Mouse (Mus musculus) stomach, postnatal 0 days (tissue): ENCODE results near the gene Cldn22.

Experiments
- CTCF ChIP-seq: IDR thresholded peaks from 2 replicates; pipeline ENCODE4 v1.5.1; 2016; ENCODE audit warnings: antibody characterized with exemption, low read depth, mild to moderate bottlenecking, moderate library complexity
- EP300 ChIP-seq: optimal IDR thresholded peaks from 2 replicates; pipeline ENCODE3; 2016; ENCODE audit warnings: antibody characterized with exemption

- TF ChIP-seq EP300: no peak
- no peak for TF ChIP-seq CTCF
These were observed 42.4 kb upstream of the Cldn22 start for GRCm38 (mm10) chr8:47781881-47782280.
